14 mouse cellular contexts compared by ENCODE assay signal in the genomic region with DNA sequence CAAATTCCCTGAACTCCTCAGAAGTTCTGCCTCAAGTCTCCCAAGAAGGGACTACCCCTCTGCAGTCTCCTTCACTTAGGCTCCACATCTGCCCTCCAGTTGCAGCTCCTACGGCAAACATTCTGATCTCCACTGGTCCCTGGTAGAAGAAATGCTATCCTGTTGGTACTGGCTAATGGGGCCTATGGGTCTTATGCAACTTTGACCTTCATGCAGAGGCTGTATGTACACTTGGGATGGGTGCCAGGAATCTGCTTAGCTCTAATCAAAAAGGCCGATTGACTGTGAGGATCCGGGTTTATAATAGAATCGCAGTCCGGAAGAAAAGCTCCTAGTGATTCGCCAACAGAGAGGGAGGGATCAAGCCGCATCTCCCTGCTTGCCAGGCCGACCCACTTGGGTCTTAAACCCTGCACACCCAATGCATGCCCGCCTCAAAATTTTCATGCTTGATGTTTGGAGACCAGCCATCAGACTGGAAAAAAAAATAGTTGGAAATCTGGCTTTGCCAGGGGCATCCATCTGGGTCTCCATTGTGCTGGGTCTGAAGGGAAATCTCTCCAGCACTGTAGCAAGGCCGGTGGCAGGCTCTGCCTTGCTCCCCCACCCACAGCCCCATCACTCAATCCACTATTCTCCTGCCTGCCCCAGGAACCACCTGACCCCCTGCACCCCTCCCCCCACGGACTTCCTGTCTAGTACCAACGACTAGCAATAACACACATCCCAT. TPM values are rescaled to one million over a fixed set of nuclear protein-coding genes. Genes with fewer than 3 reads are reported as not detected.
DNase-seq lines count a peak whose midpoint lies in the region; ATAC-seq and TF ChIP-seq lines count a peak whose summit lies in the region.
"Had no signal": no experiment of that assay in that cellular context is flagged by ENCODE, and none has a peak within 500 bp of the region (broad histone marks: within the 10 kb centered on the region; RNA-seq: fewer than 3 reads in every experiment).

No protein-coding gene starts in this region.

- no peak for TF ChIP-seq CTCF in cerebellum, adult 2 months (IDR thresholded peaks at IDR 0.05; ENCODE audit: borderline replicate concordance, insufficient read depth, low read depth, low read length)
- TF ChIP-seq CTCF in lung, postnatal 0 days (IDR thresholded peaks at IDR 0.05): no peak
- no peak for TF ChIP-seq CTCF in left cerebral cortex, adult 2 months (IDR thresholded peaks at IDR 0.05)

- H3K4me3 ChIP-seq in cerebellum, adult 2 months (replicated peaks; ENCODE audit: insufficient read depth, low read depth, low read length): no peak overlapping the region
- no peak overlapping the region for H3K4me3 ChIP-seq in lung, postnatal 0 days (ENCODE audit: low read depth, low read length)
- no peak overlapping the region for H3K4me3 ChIP-seq in hindbrain, embryonic 15.5 days
- H3K4me3 ChIP-seq in neural tube, embryonic 14.5 days (ENCODE audit: low read depth, low read length): no peak overlapping the region
- no peak overlapping the region for H3K4me3 ChIP-seq in left cerebral cortex, adult 2 months
- H3K4me3 ChIP-seq: embryonic facial prominence, embryonic 12.5 days; limb, embryonic 12.5 days; midbrain, embryonic 12.5 days had no signal

- peaks cover 8% of the 10 kb centered on the region for H3K4me1 ChIP-seq in cerebellum, adult 2 months (ENCODE audit: control insufficient read depth, insufficient read depth, low read length)
- no peaks in the 10 kb centered on the region for H3K4me1 ChIP-seq in lung, postnatal 0 days (ENCODE audit: insufficient read depth, low read depth, low read length)
- H3K4me1 ChIP-seq in hindbrain, embryonic 15.5 days (replicated peaks): peaks cover 18% of the 10 kb centered on the region
- no peaks in the 10 kb centered on the region for H3K4me1 ChIP-seq in neural tube, embryonic 14.5 days (ENCODE audit: control insufficient read depth, insufficient read depth, low read length)
- H3K4me1 ChIP-seq: embryonic facial prominence, embryonic 12.5 days had no signal

- H3K27ac ChIP-seq in cerebellum, adult 2 months (ENCODE audit: insufficient read depth, low read length): no peak overlapping the region
- no peak overlapping the region for H3K27ac ChIP-seq in lung, postnatal 0 days (ENCODE audit: low read length)
- peak overlapping the region; percentile 6; the same call in 1 of the 2 replicates for H3K27ac ChIP-seq in hindbrain, embryonic 15.5 days (replicated peaks)
- peak overlapping the region; percentile 16; the same call in 1 of the 2 replicates for H3K27ac ChIP-seq in neural tube, embryonic 14.5 days (ENCODE audit: low read depth, low read length)
- no peak overlapping the region for H3K27ac ChIP-seq in left cerebral cortex, adult 2 months
- H3K27ac ChIP-seq: embryonic facial prominence, embryonic 12.5 days; limb, embryonic 12.5 days; midbrain, embryonic 12.5 days had no signal

- no peaks in the 10 kb centered on the region for H3K27me3 ChIP-seq in cerebellum, adult 2 months (ENCODE audit: control insufficient read depth, insufficient read depth, low read length)
- H3K27me3 ChIP-seq in lung, postnatal 0 days (replicated peaks; ENCODE audit: insufficient read depth, low read length): no peaks in the 10 kb centered on the region
- no peaks in the 10 kb centered on the region for H3K27me3 ChIP-seq in hindbrain, embryonic 15.5 days
- H3K27me3 ChIP-seq in neural tube, embryonic 14.5 days (ENCODE audit: control insufficient read depth, insufficient read depth, low read length): no peaks in the 10 kb centered on the region
- H3K27me3 ChIP-seq: embryonic facial prominence, embryonic 12.5 days; limb, embryonic 12.5 days; midbrain, embryonic 12.5 days had no signal

- TF ChIP-seq EP300 in lung, postnatal 0 days (IDR thresholded peaks at IDR 0.05): no peak

- peak; percentile 49 to 65 for DNase-seq in cerebellum, postnatal 10 days
- no peak for DNase-seq in cerebellum, adult 2 months
- DNase-seq in lung, postnatal 36 days: peak; percentile 8
- no peak for DNase-seq in lung, postnatal 0 days (ENCODE audit: low spot score)
- no peak for DNase-seq in layer of hippocampus, adult 8-10 months (ENCODE audit: low spot score in 2 of 2)
- DNase-seq in left cerebral cortex, adult 2 months (ENCODE audit: extremely low spot score in 1 of 2, low spot score in 2 of 2): no peak
- DNase-seq: cerebellum, adult 9-10 months; heart, postnatal 36 days; layer of hippocampus, adult 9-11 months had no signal

- no peaks in the 10 kb centered on the region for H3K36me3 ChIP-seq in lung, postnatal 0 days (ENCODE audit: insufficient read depth, low read length)
- peaks cover 59% of the 10 kb centered on the region for H3K36me3 ChIP-seq in hindbrain, embryonic 15.5 days
- peaks cover 44% of the 10 kb centered on the region for H3K36me3 ChIP-seq in neural tube, embryonic 14.5 days (ENCODE audit: control insufficient read depth, insufficient read depth, low read length)
- H3K36me3 ChIP-seq: embryonic facial prominence, embryonic 12.5 days; limb, embryonic 12.5 days had no signal

- H3K9ac ChIP-seq in lung, postnatal 0 days (replicated peaks; ENCODE audit: low read depth): no peak overlapping the region
- H3K9ac ChIP-seq in hindbrain, embryonic 15.5 days: no peak overlapping the region
- no peak overlapping the region for H3K9ac ChIP-seq in neural tube, embryonic 14.5 days (replicated peaks; ENCODE audit: low read depth, low read length)
- H3K9ac ChIP-seq: embryonic facial prominence, embryonic 12.5 days; limb, embryonic 12.5 days; midbrain, embryonic 12.5 days had no signal

- H3K4me2 ChIP-seq in lung, postnatal 0 days (replicated peaks; ENCODE audit: low read depth, low read length): no peak overlapping the region
- H3K4me2 ChIP-seq in hindbrain, embryonic 15.5 days: no peak overlapping the region
- no peak overlapping the region for H3K4me2 ChIP-seq in neural tube, embryonic 14.5 days (ENCODE audit: low read depth, low read length)
- H3K4me2 ChIP-seq: embryonic facial prominence, embryonic 12.5 days; limb, embryonic 12.5 days; midbrain, embryonic 12.5 days had no signal

- WGBS in cerebellum, adult 2 months: 44% methylated on average over 12 of the region's 12 CpGs
- WGBS in lung, postnatal 0 days: 52% methylated on average over 12 of the region's 12 CpGs
- 38% methylated on average over 12 of the region's 12 CpGs for WGBS in hindbrain, embryonic 15.5 days
- WGBS in neural tube, embryonic 14.5 days: 53% methylated on average over 12 of the region's 12 CpGs

- no peak for ATAC-seq in lung, postnatal 0 days
- peak; percentile 65; the same call in 1 of the 2 replicates for ATAC-seq in hindbrain, embryonic 15.5 days (ENCODE audit: low FRiP score, low read depth)
- peak; percentile 65 for ATAC-seq in neural tube, embryonic 14.5 days (ENCODE audit: low read depth)

- no peaks in the 10 kb centered on the region for H3K9me3 ChIP-seq in lung, postnatal 0 days (ENCODE audit: low read length)
- H3K9me3 ChIP-seq in hindbrain, embryonic 15.5 days: no peaks in the 10 kb centered on the region
- H3K9me3 ChIP-seq in neural tube, embryonic 14.5 days (ENCODE audit: control insufficient read depth, low read length): no peaks in the 10 kb centered on the region
- H3K9me3 ChIP-seq: embryonic facial prominence, embryonic 12.5 days; limb, embryonic 12.5 days; midbrain, embryonic 12.5 days had no signal

- intact Hi-C loops in left cerebral cortex, adult 2 months (cut with DNase I): no loop called here

- no peak for TF ChIP-seq POLR2A in cerebellum, adult 2 months (IDR thresholded peaks at IDR 0.05; ENCODE audit: borderline replicate concordance, insufficient read depth, low read length)

RNA-seq across cellular contexts. Expression of gene Dpysl5, which starts 38.4 kb away (rescaled TPM):
- polyA plus RNA-seq in cerebellum, adult 2 months (2012; rRNA removed): 24.2 and 26.5 TPM in 2 replicates
- polyA plus RNA-seq in lung, postnatal 0 days (2015; fragmentation: Nextera tagmentation; extraction: Ambion mirVana): 1.4 and 1.6 TPM in 2 replicates
- 208 and 265 TPM in 2 replicates for polyA plus RNA-seq in hindbrain, embryonic 15.5 days (2015; fragmentation: Nextera tagmentation; extraction: Ambion mirVana)
- polyA plus RNA-seq in neural tube, embryonic 14.5 days (2014; fragmentation: Nextera tagmentation; extraction: Ambion mirVana): 178 and 203 TPM in 2 replicates
- total RNA-seq in layer of hippocampus, adult 8-10 months (2022): 10 to 100 TPM; 23.6 to 33.6 (median 30.8) TPM
- 10 to 100 TPM; 21.2 to 27.3 TPM for total RNA-seq in left cerebral cortex, adult 2 months (2021)

Comparison
In these comparisons a context has a peak if more than half of its experiments do, and no peak if none do; other contexts are left out.
1. DNase-seq: peak in cerebellum, postnatal 10 days (2 of 2) and lung, postnatal 36 days (single experiment); none in cerebellum, adult 2 months (0 of 2), lung, postnatal 0 days (single experiment), layer of hippocampus, adult 8-10 months (0 of 2) and left cerebral cortex, adult 2 months (0 of 2).
2. H3K27ac ChIP-seq: peak in hindbrain, embryonic 15.5 days (single experiment) and neural tube, embryonic 14.5 days (single experiment); none in cerebellum, adult 2 months (single experiment), lung, postnatal 0 days (single experiment) and left cerebral cortex, adult 2 months (single experiment).